Mouse (Mus musculus): ENCODE data around the gene Efhd1.

- TF ChIP-seq CTCF (IDR thresholded peaks at IDR 0.05; ENCODE audit: low read depth): no peak
- no peak for TF ChIP-seq EP300 (IDR thresholded peaks at IDR 0.05; ENCODE audit: low read depth)
These were observed at the start of gene Efhd1 for GRCm38 (mm10) chr1:87264134-87265006.
